Mouse (Mus musculus) left cerebral cortex, adult 8-10 months (tissue): ENCODE results near the gene Npr3. TPM values are rescaled to one million over a fixed set of nuclear protein-coding genes. Genes with fewer than 3 reads are reported as not detected.

ENCODE experiments used
- DNase-seq, 2 experiments: peaks; one replicate each; pipeline ENCODE4 v3.0.0; 2022; ENCODE audit warnings: low spot score in 2 of 2
- total RNA-seq, 4 experiments: library from RNA; stranded (reverse); gene quantifications; 2 replicates each; pipeline ENCODE4 v1.2.4; 2022

Npr3 gene
- total RNA-seq = 10 to 100 TPM in 3 of 4 experiments, 1 to 10 TPM in 1; 9.4 to 11.6 (median 10.6) TPM

- DNase-seq = peak in 1 of 2 experiments; percentile 25
Measured at GRCm38 (mm10) chr15:11906571-11907531, at the start of gene Npr3. Npr3 (minus strand) TSS chr15:11907287.

DNA sequence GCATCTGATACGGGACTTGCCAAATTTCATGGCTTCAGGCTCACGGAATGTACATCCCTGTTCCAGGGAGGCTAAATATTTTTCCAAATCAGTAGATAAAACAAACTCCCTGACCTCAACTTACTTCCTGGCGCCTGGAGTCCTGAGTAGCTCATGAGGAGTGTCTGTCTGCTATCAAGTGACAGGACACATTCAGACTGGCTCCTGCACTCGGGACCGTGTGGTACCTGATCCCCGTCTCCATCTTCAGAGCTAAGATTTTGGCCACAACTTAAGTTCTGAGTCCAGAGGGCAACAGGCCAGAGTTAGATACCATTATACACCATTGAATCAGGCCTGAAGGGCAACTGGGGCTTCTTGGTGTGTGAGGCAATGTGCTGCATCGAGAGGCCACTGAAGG, 49.0 kb upstream of the Npr3 start:
- DNase-seq = no peak

- DNase-seq = no peak
Measured at GRCm38 (mm10) chr15:11954190-11954589, 47.1 kb upstream of the Npr3 start.

DNA sequence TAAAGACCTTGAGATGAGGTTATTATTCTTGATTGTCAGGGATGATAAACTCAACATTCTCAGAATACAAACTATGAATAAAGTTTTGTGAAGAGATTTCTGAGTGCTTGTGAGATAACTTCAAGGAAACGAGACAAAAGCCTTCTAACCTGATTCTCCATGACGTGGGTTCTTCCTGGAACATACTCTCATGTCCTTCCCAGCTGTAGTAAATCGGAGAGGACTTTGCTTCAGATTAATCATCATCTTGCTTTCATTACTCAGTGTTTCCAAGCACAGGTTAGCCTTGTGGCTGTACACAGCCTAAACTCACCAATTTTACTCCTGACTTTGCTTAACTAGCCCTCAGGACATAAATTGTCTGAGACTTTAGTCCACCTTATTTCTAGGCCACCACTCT, 45.1 kb upstream of the Npr3 start:
- DNase-seq = no peak

DNA sequence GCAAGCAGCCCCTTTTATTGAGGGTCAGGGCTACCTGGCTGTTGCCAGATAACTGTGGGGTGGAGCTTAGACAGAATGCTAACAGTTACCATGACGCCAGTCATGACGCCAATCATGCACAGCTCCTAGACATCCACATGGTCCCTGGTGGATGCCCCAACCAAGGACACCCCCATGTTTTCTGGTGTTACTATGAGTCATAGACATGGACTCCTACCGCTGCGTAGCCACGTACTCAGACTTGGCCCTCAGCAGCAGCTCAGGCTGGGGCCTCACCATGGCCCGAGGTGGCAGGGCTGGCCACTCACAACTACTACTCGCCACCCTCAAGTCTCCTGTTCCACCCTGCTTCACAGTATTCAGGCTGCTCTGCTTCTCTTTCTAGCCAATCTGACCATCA, 44.1 kb upstream of the Npr3 start:
- no peak for DNase-seq

- no peak for DNase-seq
Measured at GRCm38 (mm10) chr15:11950144-11950543, 43.1 kb upstream of the Npr3 start.

DNA sequence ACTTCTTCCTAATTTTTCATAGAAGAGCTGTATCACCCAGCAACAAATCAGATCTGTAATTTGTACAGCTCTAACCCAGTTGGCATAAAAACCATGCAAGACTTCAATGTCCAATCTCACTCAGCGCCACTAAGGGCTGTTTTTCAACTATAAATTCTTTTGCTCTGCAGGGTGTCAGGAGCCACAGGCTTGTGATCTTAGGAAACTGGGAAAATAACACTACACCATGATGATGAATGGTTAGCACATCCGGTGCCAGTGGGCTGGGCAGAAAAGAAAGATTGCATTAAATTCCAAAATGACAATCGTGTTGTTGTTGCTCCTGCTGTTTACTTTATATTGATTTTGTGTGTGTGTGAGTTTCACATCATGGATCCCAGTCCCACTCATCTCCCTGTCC, 42.4 kb upstream of the Npr3 start:
- DNase-seq = no peak

GRCm38 (mm10) chr15:11940855-11941254, 33.8 kb upstream of the Npr3 start:
- DNase-seq = no peak

DNA sequence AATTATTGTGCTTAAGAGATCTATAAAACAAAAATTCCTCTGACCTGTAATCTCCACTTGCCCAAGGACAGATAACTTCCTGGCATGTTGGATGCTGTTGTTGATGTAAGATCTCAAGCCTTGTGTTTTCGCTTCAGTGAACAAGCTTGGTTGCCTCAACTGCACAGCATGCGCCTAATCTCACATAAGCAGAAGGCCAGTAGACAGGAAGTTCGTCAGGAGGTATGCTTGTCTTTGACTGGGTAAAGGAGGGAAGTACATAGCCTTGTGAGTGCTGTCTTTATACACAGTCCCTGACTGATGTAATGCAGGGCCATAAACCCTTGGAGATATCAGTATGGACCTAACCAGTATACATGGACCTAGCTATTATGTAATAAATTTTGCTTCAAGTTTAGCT, 20.7 kb upstream of the Npr3 start:
- DNase-seq = no peak

DNA sequence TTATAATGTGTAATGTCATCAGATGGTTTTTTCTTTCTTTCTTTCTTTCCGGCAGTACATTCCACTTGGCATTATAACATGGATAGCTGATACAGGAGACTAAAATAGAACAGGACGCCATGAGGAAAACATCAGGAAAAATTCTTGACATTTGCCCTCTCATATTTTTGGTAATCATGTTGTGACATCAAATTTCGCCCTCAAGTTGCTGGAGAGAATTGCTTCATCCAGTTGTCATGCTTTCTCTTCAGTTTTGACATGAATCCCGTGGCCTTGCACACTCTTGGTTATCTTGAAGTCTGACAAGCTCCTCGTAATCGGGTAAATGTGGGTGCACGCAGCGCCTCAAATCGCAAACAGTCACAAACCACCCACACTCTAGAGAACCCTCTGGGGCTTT, 7.0 kb upstream of the Npr3 start:
- DNase-seq = no peak

DNA sequence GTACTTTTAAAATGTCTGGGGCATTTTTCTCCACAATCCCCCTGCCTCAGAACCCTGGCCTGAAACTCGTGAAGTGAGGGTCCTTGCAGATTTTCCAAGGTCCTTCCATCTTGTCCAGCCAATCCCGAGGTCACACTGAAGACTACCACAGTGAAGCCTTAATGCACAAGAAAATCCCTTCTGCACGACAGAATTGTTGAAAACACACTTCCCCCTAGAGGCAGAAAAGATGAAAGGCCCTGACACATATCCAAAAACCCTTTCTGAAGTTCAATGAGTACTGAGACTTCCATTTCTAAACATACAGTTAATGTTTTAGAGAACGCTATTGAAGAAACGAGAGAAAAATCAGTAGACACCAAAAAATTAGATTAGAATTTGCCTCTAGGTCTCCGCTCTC, 2.8 kb upstream of the Npr3 start:
- DNase-seq = no peak

DNA sequence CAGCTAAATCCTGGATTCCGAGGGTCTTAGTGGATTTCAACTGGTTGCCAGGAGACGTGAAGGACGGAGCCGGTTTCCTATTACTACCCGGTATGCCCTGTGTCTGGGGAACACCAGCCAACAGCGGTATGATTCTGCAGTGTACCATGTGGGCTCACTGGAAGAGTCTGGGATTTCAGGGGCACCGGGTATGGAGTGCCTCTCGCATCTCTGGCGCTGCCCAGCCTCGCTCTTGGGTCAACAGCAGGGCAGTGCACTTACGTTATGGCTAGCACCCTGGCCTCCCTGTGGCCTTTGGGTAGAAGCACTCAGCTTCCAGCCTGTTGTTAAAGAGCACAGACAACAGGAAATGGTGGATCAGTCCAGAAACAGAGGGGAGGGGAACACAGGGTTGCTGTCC, 1.1 kb upstream of the Npr3 start:
- DNase-seq = no peak

DNA sequence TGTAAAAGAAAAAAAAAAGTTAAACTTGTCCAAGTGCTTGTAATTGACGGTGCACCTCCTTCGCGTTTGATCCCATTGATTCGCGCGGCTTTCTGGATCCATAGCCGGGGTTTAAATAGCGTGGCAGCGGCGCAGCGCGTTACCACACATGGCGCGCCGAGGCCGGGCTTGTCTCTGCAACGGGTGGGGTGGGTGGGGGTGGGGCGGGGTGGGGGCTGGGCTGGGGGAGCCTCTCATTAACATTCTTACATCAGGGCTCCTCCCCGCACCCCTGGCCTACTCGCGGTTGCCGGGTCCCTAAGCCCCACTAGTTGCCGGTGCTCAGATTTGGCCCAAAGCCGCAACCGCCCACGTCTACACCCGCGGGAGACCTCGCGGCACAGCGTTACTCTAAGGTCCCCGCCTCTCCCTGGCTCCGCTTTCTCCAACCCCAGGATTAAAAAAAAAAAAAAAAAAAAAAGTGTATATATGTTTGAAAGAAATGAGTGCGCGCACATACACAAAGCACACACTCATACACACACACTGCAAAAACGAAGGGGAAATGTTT, 991 bp downstream of the Npr3 start:
- no peak for DNase-seq

DNA sequence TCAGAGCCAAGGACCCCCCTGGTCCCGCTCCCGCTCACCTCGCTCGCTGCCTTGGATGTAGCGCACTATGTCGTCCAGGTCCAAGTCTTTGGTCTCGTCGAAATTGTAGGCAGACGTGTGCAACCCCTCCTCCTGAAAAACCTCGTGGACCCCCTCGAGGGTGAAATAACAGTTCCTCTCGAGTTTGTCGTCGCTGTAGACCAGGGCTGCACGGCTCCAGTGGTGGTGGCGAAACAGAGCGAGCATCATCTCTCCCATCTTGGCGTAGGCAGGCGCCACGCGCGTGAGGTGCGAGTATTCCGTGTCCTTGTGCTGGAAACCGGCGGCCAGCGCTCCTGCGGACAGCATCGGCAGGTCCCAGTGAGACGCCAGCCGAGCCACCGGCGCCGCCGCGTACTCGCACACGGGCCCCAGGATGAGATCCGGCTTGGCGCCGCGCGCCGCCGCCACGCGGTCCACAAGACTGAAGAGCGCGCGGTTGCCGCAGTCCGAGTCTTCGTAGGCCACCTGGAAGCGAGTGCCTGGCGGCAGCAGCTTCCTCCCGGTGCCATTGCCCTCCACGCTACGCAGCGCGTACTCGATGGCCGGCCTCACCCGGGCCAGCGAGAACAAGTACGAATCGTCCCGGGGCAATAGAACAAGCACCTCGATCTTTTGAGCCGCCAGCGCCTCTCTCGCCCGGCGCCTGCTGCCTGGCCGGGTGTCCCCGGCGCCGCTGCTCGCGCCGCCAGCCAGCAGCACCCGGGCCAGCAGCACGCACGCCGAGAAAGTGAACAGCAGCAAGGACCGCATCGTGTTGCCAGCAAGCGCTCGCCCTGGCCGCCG, 2.0 kb downstream of the Npr3 start:
- DNase-seq = peak in 1 of 2 experiments; percentile 13

- peak in 1 of 2 experiments; percentile 13 for DNase-seq
Measured at GRCm38 (mm10) chr15:11904043-11904847, 2.8 kb downstream of the Npr3 start.

GRCm38 (mm10) chr15:11903196-11904042, 3.7 kb downstream of the Npr3 start:
- no peak for DNase-seq

- DNase-seq = no peak
Measured at GRCm38 (mm10) chr15:11897617-11898016, 9.5 kb downstream of the Npr3 start.

DNA sequence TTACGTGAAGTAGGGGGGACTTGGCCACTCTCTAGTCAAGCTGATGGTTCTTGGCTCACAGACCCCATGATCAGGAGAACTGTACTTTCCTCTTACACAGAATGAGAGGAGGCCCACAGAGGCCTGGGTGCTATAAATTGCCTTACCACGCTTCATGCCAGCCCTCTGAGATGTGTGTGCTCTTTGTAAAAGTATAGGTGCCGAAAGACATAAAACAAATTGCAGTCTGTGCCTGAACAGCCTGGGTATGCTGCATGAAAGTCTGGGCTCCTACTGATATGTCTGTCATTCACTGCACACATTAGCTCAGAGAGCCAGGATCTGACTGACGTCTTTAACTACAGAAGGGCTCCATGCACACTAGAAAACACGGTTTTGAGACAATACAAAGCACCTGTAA, 9.9 kb downstream of the Npr3 start:
- DNase-seq = no peak

- DNase-seq = no peak
Measured at GRCm38 (mm10) chr15:11893969-11894368, 13.1 kb downstream of the Npr3 start.

DNA sequence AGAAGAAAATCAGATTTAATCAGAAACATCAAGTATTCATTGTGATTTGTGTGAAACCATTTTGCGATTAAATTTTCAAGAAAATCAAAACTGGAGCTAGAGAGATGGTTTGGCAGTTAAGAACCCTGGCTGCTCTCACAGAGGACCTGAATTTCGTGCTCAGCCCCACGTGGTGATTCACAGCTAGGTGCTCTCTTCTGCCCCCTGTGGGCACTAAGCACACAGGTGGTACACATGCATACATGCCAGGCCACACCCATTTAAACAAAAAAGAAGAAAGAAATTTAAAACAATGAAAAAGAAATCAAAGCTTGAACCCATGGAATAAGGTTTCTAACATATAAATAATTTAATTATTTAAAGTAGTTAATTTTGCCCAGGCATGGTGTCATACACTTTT, 15.7 kb downstream of the Npr3 start:
- DNase-seq = no peak
